Mouse (Mus musculus) Patski (cell line): ENCODE results near the gene Mael. TPM values are rescaled to one million over a fixed set of nuclear protein-coding genes. Genes with fewer than 3 reads are reported as not detected.
A peak's percentile ranks its signal among the peaks of the same experiment; 100 is the strongest.

Experiments used
- ATAC-seq: fragments of 100-300 bp; one replicate; pipeline ENCODE4 v1.8.0; 2021
- CTCF ChIA-PET: fragments of 350-600 bp; sonication (Branson Sonifier 250); formaldehyde crosslinking; loops from one replicate; lab custom pipeline; 2022; ENCODE audit warnings: inconsistent platforms; lab: Charles Lee
- POLR2A ChIA-PET: fragments of 350-600 bp; sonication (Branson Sonifier 250); formaldehyde crosslinking; loops from one replicate; lab custom pipeline; 2022; ENCODE audit warnings: antibody characterized with exemption, inconsistent platforms; lab: Charles Lee
- DNase-seq: peaks from one replicate; pipeline ENCODE4 v3.0.0-alpha.2; 2011; ENCODE audit warnings: low read depth, low spot score
- H3K27me3 ChIP-seq: fragments of 371-371 bp; one replicate; pipeline ENCODE4 v1.5.1; 2021
- CTCF ChIP-seq: fragments of 100-300 bp; IDR thresholded peaks from one replicate; pipeline ENCODE4 v1.5.1; 2021
- in situ Hi-C: fragments of 300-500 bp; cut with MboI; formaldehyde crosslinking; loops from 3 replicates; pipeline ENCODE4 v1.11.1; 2018; ENCODE audit warnings: low pct_unique_long_range_greater_than_20kb, mixed read lengths
- polyA plus RNA-seq: library from polyadenylated mRNA; unstranded; gene quantifications from one replicate; pipeline ENCODE4 v1.2.3, GENCODE M21; 2021

Mael gene
- polyA plus RNA-seq, 1 experiment from 2014 or later = not detected

DNA sequence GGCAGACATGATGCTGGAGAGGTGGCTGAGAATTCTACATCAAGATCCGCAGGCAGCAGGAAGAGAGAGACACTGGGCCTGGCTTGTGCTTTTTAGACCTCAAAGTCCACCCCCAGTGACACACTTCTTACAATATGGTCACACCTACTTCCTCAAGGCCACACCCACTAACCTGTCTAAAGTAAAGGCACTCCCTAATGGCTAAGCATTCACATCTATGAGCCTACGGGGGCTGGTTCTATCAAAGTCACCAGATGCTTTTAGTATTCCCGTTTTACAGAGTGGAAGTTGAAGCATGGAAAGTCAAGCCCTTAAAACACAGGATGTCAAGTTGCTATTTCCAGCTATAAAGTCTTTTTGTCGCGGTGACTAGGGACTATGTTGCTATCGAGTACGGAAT is 70.5 kb downstream of the Mael start:
- POLR2A ChIA-PET = no interaction called here
- H3K27me3 ChIP-seq = peaks cover 6% of the 10 kb centered on the region
- DNase-seq = no peak
- in situ Hi-C loops = loop anchor here (10.0 kb wide), 1 partner anchor 47 kb away; no protein-coding TSS in a partner anchor
- CTCF ChIA-PET = interaction anchor here (0.6 to 1.2 kb wide), 2 partner anchors 14 to 388 kb away, joined by 3 read pairs; no protein-coding TSS in a partner anchor
- no peak for TF ChIP-seq CTCF
- no peak for ATAC-seq

DNA sequence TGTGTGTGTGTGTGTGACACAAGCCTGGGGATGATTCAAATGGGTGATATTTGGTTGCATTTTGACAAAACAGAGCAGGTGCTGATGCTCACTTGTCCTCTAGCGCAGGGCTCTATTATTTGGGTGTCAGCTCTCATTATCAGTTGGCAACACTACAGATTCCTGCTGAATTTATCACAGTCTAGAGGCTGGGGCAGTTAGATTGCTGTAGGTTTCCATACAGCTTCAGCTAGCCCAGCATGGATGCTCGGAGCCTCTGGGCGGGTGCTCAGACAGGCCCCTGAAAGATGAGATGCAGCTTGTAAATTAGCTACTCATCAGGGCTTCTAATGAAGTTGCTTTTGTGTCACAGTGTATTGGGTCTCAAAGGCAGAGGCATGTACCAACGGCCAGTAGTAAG is 71.1 kb downstream of the Mael start:
- TF ChIP-seq CTCF = no peak
- ChIA-PET CTCF (interaction anchor here (1.2 kb wide), 1 partner anchor 387 kb away, joined by 3 read pairs; no protein-coding TSS in a partner anchor), POLR2A (no interaction called here)
- ATAC-seq (no peak), DNase-seq (no peak)
- peaks cover 10% of the 10 kb centered on the region for H3K27me3 ChIP-seq
- in situ Hi-C loops = loop anchor here (10.0 kb wide), 1 partner anchor 47 kb away; no protein-coding TSS in a partner anchor

GRCm38 (mm10) chr1:166165159-166165558 is 73.4 kb downstream of the Mael start:
- ChIA-PET CTCF (no interaction called here), POLR2A (no interaction called here)
- in situ Hi-C loops = loop anchor here (10.0 kb wide), 1 partner anchor 50 kb away; no protein-coding TSS in a partner anchor
- ATAC-seq (no peak), DNase-seq (no peak)
- H3K27me3 ChIP-seq = peaks cover 8% of the 10 kb centered on the region
- no peak for TF ChIP-seq CTCF

GRCm38 (mm10) chr1:166164580-166164979 is 74.0 kb downstream of the Mael start:
- TF ChIP-seq CTCF = no peak
- peaks cover 8% of the 10 kb centered on the region for H3K27me3 ChIP-seq
- POLR2A ChIA-PET = no interaction called here
- in situ Hi-C loops = loop anchor here (5.0 to 10.0 kb wide), 2 partner anchors 50 to 158 kb away; no protein-coding TSS in a partner anchor
- CTCF ChIA-PET = no interaction called here
- DNase-seq (no peak), ATAC-seq (no peak)

DNA sequence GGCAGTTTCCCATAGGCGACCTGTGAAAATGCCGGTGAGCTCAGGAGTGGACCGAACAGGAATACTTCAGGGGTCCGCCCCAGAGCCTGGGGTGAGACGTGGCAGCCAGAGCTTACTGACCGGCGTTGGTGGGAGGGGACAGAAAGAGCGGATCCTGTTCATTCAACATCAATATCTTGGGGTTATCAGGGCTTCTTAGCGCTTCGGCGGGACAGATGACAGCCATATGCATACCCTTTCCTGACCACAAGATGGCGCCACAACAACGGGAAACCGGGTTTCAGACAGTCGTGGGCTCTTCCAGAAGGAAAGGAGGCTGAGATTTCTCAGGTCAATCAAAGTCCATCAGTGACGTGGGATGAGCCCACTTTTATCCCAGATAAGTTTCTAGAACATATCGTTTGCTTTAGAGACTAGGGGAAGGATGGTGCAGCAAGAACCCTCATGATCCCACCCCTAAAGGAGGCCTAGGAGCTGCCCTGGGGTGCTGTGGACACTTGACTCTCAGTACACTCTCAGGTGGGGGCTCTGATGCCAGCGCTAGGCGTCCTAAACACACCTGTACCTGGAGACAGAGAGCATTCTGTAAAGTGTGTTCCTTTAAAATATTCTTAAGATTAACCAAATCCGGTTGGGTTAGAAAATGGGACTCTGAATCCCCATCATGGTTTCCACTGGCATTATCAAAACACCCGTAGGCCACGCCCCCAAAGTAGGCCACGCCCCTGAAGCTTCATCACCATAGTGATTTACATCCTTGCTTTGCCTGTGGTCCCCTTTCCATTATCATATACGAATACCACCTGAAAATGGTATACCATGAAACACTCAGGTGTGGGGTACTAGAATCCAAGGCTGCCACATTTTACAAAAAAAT is 77.7 kb downstream of the Mael start:
- CTCF ChIA-PET = interaction anchor here (0.9 to 2.9 kb wide), 7 partner anchors 10 to 387 kb away, joined by 3 to 10 read pairs (median 3); no protein-coding TSS in a partner anchor
- TF ChIP-seq CTCF = peak; percentile 80
- ATAC-seq (peak; percentile 72), DNase-seq (no peak)
- in situ Hi-C loops = loop anchor here (5.0 to 10.0 kb wide), 2 partner anchors 54 to 161 kb away; no protein-coding TSS in a partner anchor
- POLR2A ChIA-PET = no interaction called here
- H3K27me3 ChIP-seq = peaks cover 14% of the 10 kb centered on the region

DNA sequence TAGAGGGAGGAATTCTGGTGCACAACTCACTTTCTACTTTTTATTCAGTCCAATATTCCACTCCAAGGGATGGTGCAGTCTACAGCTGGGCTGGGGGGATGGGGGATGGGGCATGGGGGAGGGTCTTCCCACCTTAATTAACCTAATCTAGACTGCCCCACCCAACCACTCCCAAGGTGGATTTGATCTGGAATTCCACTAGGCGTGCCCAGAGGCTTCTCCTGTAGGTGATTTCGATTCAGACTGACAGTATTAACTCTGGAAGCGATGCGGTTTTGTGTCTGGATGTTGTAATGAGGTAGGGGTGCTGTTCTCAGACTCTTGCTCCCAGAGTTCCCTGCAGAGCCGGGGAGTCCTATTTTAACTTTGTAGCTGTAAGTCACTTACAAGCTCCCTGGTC is 78.4 kb downstream of the Mael start:
- in situ Hi-C loops = loop anchor here (5.0 to 10.0 kb wide), 2 partner anchors 55 to 162 kb away; no protein-coding TSS in a partner anchor
- no peak for TF ChIP-seq CTCF
- ChIA-PET CTCF (interaction anchor here (0.9 to 2.9 kb wide), 3 partner anchors 11 to 159 kb away, joined by 3 to 10 read pairs (median 3); no protein-coding TSS in a partner anchor), POLR2A (no interaction called here)
- no peak for ATAC-seq
- DNase-seq = no peak
- peaks cover 21% of the 10 kb centered on the region for H3K27me3 ChIP-seq

DNA sequence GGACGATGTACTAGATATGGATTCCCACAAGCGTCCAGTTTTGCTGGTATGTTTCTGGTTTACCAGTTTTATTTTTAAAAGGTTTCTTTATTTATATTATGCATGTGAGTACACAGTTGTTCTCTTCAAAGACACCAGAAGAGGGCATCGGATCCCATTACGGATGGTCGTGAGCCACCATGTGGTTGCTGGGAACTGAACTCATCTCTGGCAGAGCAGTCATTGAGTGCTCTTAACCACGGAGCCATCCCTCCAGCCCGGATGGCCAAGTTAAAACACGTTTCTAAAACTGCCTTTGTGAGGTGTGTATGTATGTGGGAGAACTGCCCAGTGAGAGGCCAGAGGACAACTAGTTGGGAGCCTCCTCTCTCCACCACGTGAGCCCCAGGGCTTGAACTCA is 79.9 kb downstream of the Mael start:
- no peak for DNase-seq
- in situ Hi-C loops = no loop called here
- no peak for ATAC-seq
- POLR2A ChIA-PET = no interaction called here
- TF ChIP-seq CTCF = peak; percentile 28
- CTCF ChIA-PET = interaction anchor here (1.1 kb wide), 1 partner anchor 157 kb away, joined by 3 read pairs; no protein-coding TSS in a partner anchor
- H3K27me3 ChIP-seq = peaks cover 27% of the 10 kb centered on the region

DNA sequence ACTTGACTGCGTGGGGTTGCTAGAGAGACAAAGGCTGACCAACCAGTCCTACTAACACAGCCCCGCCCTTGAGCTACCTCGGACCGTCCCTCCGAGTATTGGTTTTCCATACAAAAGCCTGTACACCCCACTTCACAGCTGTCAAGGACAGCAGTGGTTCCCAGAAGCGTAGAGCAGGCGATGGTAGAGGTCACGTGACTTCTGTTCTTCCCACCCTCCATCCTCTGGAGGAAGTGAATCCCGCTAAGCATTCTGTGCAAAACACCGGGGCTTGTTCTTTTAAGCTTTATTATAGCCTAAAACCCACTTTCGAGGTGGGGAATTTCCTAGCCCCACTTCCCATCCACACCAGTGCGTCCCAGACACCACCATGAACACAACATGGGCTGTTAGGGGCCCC is 80.8 kb downstream of the Mael start:
- DNase-seq (no peak), ATAC-seq (no peak)
- CTCF ChIA-PET = interaction anchor here (1.1 to 1.4 kb wide), 2 partner anchors 158 to 383 kb away, joined by 3 read pairs; no protein-coding TSS in a partner anchor
- in situ Hi-C loops = no loop called here
- H3K27me3 ChIP-seq = peaks cover 26% of the 10 kb centered on the region
- POLR2A ChIA-PET = no interaction called here
- no peak for TF ChIP-seq CTCF

GRCm38 (mm10) chr1:166155113-166155494 is 83.4 kb downstream of the Mael start:
- no peak for TF ChIP-seq CTCF
- ATAC-seq (no peak), DNase-seq (no peak)
- H3K27me3 ChIP-seq = peaks cover 24% of the 10 kb centered on the region
- CTCF ChIA-PET = interaction anchor here (2.2 to 2.4 kb wide), 2 partner anchors 377 to 381 kb away, joined by 6 to 11 read pairs; no protein-coding TSS in a partner anchor
- POLR2A ChIA-PET = no interaction called here
- in situ Hi-C loops = no loop called here

GRCm38 (mm10) chr1:166154162-166155112 is 84.1 kb downstream of the Mael start:
- peaks cover 24% of the 10 kb centered on the region for H3K27me3 ChIP-seq
- no peak for DNase-seq
- ATAC-seq = peak; percentile 61
- TF ChIP-seq CTCF = peak; percentile 97
- CTCF ChIA-PET = interaction anchor here (0.8 to 2.4 kb wide), 15 partner anchors 14 to 385 kb away, joined by 3 to 11 read pairs (median 4); partner anchors contain the start of gene Pou2f1
- POLR2A ChIA-PET = interaction anchor here (0.6 kb wide), 1 partner anchor 206 kb away, joined by 5 read pairs; no protein-coding TSS in a partner anchor
- in situ Hi-C loops = loop anchor here (5.0 kb wide), 4 partner anchors 52 to 377 kb away; no protein-coding TSS in a partner anchor
